Mouse (Mus musculus) spleen, postnatal 4 days (tissue): ENCODE results near the gene F2.

Experiments used
- DNase-seq, 2 experiments: peaks; one replicate each; pipeline ENCODE4 v3.0.0; 2022; ENCODE audit warnings: low spot score in 2 of 2

The F2 gene

DNA sequence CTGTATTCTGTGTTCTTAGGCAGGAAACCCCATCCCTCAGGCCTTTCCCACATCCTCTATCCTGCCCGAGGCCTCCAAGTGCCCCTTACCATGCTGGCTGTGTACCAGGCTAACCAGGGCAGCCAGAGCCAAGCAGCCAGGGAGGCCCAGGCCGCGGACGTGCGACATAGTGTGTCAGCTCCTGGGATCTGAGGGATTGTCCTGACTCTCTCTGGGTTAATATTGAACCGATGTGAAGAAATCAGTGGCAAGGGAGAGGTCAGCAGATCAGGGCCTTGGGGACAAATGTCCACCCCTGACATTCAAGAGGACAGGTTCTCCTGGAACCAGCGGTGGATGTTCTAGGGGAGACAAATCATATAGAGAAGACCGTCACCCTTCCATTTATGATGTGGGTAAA, at the start of gene F2:
TSS of gene F2 (minus strand) at position 186 of the 400 bp plus-strand sequence.
- no peak for DNase-seq

DNA sequence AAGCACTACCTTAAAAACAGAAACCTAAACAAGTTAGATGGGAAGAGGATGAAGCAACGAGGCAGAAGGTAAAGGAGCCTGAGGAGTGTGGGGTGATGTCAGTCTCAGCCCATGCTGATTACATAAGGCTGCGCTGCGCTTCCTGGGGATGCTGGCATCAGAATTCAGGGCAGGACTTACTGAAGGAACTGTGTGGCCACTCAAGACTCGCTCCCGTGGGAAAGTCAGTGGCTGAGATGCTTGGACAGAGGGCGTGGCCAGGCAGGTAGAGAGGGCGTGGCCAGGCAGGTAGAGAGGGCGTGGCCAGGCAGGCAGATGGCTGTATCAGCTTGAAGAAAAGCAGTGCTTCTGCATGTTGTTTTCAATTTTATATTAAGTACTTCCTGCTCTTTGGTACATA, 47.7 kb upstream of the F2 start:
- DNase-seq: no peak

DNA sequence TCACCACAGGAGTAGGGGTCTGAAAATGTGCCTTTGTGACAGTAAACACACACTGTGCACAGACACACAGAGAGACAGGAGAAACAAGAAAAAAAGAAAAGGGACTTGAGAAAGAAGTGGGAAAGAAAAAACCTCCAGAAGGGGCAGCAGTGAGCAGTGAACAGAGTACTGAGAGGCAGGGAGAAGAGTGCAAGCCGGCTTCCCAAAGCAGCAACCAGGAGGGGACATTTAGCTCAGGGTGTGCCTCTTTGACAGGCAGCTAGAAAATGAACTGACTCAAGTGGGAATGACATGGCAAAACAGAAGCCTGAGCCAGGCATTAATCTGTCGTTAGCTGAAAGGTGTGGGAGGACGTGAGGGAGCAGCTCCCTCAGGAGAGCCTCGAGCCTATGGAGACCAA, 46.6 kb upstream of the F2 start:
- DNase-seq: no peak

DNA sequence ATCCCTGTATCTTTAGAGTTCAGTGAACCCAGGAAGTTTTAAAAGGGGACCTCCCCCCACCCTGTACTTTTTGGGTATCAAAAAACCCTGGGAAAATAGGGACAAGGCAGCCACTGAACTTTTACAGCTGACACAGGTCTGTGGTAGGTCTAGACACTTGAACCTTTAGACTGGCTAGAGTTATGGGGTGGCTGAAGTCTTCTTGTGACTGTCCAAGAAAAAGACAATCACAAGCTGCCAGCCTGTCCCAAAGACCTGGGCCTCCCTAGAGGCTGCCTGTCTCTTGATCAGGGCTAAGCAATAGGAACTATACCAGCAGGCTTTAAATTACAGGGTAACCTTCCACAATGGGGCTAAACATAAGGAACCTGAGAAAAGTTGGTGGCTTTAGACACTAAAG, 40.7 kb upstream of the F2 start:
- no peak for DNase-seq

DNA sequence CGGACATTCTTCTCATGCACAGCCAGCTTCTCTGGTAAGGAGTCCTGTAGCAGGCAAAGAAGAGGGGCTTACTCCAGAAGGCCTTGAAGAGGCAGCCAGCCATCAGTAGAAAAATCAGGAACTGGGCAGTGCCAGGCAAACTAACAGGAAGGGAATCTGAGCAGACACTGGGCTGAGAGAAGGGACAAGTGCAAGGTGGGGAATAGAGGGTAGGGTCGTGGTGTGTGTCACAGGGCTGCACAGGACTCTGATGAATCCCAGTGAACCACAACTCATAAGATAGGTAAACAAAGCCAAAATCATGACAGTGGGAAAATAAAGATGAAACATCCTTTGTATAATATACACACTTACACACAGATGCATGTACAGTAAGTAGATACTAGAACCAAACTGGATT, 40.2 kb upstream of the F2 start:
- DNase-seq: no peak

DNA sequence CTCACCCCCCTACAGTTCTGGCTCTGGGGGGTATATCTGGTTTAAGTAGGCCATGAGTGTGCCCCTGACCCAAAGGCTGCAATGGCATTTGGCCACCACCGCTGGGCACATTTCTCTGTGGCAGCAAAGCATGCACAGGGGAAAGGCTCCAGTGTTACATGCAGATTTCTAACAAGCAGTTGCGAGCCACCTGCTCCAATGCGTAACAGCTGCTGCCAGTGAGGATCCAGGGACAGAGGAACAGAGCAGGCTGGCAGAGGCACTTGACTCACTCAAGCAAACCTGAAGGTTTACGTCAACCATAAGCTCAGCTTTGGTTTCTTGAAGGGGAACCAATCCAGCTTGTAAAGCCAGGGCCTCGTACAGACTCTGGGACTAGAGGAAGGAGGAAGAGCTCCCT, 38.7 kb upstream of the F2 start:
- DNase-seq: no peak

DNA sequence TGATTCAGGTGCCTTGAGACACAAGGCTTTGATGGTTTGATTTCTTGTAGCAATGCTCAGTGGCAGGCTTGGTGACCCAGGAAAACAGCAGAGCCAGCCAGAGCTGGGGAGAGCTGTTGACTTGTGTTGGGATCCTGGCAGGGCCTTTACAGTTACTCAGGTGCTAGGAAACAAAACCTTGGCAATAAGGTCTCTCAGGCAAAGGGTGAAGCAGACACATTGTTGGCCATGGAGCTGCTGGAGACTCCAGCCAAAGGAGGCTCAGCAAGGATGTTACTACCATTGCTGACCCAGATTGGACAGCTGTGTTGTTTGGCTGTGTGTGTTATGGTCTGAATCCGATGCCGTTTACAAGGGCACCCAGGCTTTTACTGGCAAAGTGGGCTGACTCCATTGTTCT, 37.4 kb upstream of the F2 start:
- DNase-seq: no peak

DNA sequence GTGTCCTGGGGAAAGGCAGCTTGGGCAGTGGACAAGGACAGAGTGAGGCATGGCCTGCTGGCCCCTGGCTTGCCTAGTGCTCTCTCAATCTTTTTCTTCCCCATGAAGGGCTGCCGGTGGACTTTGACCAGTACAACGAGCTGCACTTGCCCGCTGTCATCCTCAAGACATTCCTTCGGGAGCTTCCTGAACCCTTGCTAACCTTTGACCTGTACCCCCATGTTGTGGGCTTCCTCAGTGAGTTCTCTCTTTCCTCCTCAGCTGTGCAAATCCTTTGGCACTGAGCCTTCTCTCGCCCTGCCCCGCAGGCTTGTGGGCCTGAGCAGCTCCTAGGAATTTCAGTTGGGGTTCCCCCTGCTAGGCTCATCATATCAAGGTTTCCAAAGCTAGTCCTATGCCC, 33.8 kb upstream of the F2 start:
- no peak for DNase-seq

DNA sequence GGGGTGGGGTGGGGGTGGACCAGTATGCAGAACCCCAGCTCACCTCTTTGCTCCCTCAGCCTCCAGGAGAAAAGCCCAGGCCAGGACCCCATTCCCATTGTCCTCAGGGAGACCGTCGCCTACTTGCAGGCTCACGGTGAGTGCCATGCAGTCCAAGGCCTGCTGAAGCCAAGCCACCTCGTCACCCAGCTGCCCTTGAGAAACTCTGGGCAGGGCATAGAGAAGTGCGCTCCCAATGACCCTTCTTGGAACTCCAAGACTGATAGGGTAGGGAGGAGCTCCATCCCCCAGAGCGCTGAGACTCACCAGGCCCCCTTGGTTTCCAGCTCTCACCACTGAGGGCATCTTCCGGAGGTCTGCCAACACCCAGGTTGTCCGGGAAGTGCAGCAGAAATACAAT, 33.1 kb upstream of the F2 start:
- DNase-seq: no peak

DNA sequence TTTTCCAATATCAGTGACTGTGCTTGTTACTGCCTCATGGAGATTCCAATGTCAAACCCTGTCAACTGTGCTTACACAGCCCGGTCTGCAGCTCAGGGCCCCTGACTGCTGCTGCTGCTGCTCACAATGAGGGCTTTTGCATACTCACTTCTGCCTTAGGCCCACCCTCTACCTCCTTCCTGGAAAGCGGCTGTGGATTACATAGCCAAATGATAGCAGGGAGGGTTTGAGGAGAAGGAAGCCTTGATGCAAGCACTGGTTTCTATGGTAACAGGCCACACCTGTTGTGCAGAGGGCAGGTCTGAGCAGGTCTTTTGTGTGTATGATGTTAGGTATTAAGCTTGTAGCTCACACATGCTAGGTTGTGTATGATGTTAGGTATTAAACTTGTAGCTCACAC, 31.5 kb upstream of the F2 start:
- DNase-seq: no peak

DNA sequence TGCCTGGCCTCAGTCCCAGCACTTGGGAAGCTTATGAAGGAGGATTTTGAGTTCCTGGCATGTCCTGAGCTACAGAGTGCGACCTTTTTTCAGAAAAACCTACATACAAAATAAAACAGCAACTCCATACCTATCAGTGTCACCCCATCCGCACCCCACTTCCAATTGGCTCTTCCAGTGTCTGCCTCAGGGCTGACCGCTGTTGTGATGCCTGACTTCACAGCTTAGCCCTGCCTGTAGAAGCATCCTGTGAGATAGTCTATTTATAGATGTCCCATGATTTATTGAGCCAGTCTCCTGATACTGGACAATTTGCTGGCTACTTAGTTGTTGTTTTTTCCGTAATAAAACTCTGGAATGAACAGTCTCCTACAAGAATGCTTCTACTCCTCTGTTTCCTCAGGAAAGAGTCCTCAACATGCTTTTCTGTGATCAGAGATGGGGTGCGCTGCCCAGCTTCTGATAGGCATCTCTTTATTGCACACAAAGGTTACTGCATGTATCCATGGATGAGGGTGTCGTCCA, 30.2 kb upstream of the F2 start:
- no peak for DNase-seq

DNA sequence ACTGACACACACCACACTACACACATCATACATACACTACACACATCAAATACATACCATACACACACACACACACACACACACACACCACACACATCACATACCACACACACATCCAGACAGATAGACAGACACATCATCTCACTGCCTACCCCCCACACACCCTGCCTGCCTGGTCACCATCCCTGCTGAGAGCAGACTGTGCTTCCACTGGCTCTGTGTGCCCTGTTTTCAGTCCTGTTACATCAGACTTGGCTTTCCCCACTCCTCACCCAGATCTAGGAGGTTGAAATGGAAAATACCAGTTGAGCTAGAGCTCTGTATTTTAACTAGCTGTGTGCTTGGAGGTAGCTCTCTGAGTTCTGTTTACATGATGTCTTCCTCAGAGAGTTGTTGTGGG, 28.6 kb upstream of the F2 start:
- no peak for DNase-seq

DNA sequence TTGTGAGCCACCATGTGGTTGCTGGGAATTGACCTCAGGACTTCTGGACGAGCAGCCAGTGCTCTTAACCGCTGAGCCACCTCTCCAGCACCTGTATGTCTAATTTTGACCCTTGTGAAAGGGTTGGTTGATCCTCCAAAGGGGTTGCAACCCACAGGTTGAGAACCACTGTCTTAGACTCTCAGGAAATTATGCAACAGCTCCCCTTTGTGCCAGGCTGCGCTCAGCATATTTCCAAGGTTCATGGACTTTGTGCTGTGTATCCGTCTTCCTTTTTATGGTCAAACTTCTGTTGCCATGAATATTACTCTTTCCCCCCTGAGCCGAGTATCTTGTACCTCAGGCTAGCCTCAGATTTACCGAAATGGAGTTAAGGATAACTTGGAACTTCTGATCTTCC, 24.8 kb upstream of the F2 start:
- no peak for DNase-seq

DNA sequence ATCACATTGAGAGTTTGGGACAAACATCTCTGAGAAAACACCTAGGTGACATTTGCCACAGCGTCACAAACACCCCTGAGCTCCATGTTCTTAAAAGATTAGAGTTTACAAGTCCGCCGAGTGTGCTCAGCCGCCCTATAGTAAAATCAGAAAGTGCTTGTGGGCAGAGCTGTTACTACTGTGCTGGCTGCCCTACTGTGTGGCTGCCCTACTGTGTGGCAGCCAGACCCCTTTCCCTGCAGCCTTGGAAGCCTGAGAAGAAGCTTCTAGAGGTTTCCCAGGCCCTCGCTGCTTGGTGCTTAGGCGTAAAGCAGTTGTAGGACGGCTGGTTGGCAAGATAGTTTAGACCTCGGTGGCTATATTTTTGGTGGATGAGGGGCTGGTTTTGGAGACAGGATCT, 23.4 kb upstream of the F2 start:
- DNase-seq: no peak

DNA sequence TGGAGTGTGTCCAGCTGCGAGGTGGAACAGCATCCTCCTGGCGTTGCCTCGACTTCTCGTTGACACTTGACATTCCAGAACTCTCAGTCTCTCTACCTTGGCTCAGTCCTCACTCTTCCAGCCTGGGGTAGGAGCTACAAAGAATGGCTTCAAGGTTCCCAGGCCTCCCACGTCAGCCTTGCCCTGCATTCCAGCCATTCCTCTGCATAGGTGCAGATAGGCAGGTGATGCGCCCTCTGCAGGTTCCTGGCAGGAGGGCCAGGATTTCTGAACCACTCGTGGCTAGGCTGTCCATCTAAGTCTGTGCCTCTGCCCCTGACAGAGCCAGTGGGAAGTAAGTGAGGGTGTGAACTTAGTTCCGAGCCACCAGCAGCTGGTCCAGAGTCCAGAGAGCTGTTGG, 20.6 kb upstream of the F2 start:
- DNase-seq: no peak

DNA sequence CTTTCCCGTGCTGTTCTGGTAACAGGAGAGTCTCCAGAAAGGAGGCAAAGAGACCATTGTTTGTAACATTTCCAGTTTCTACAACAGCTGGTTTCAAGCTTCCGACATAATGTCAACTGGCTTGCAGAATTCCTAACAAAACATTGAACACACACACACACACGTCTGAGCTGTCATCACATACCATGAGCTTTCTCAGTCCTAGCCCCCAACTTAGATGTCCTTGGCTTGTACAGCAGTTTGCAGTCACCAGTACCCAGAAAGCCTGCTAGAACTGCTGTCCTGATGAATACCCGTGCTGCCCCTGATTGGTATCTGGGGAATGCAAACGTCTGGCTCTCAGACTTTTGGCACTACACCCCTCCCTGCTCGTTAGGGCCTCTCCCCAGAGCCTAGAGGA, 19.6 kb upstream of the F2 start:
- DNase-seq: no peak

DNA sequence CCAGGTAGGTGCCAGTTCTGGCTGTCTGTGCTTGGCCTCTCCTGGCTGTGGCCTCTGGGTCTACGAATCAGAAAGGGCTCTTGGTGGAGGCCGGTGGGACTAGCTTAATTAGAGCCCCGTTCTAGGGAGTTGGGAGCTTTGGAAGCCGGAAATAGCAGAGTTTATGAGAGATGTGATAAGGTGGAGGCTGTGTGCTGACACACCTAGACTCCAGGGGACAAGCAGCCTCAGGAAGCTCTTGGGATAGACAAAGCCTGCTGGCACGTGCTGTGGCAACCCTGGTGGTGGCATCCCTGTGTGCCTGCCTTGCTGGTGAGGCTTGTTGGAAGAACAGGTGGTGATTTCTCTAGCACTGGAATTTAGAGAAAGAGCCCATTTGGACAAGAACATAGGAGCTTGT, 19.2 kb upstream of the F2 start:
- no peak for DNase-seq

DNA sequence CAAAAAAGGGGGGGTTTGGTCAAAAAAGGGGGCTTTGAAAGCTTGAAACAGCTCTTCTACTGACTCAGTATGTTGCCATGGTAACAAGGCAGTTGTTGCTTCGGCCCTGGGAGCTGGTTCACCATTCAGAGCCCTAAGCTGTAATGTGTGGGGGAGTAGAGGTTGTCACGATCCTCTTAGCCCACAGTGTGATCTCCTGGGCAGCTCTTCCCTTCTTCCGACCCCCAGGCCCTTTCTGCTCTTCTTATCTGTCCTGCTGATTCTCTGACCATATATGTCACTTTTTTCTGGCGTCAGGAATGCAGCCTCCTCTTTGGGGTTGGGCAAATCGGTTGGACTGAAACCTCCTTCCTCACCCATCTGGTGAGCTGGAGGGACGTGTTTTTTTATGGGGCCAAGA, 16.6 kb upstream of the F2 start:
- DNase-seq: no peak

DNA sequence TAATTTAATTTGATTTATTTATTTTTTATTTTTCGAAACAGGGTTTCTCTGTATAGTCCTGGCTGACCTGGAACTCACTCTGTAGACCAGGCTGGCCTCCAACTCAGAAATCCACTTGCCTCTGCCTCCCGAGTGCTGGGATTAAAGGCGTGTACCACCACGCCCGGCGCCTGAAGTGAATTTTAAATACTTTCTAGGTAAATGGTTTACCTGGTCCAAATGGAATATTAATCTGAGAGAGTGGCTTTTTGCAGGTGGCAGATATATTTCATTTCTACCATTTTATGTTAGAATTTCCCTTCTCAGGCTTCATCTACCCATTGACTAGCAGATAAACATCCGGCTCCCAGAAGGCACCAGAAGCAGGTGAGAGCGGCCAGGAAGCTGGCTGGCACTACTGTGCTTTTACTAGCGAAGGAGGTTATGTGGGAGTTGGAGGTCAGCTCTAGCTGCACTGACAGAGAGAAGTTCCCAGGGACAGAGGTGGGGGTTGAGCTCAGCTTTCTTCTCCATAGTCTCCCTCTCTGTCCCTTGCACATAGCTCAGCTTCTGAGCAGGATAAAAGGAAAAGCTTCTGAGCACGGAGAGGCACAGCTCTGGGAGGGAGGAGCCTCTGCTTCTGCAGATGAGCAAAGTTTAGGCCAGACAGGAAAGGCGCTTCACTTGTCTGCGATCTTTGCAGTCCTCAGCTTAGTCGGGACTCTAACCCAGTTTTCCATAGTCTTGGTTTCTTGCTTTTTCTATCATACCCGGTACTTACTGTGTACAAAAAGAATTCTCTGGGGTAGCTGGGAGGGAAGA, 15.4 kb upstream of the F2 start:
- no peak for DNase-seq

DNA sequence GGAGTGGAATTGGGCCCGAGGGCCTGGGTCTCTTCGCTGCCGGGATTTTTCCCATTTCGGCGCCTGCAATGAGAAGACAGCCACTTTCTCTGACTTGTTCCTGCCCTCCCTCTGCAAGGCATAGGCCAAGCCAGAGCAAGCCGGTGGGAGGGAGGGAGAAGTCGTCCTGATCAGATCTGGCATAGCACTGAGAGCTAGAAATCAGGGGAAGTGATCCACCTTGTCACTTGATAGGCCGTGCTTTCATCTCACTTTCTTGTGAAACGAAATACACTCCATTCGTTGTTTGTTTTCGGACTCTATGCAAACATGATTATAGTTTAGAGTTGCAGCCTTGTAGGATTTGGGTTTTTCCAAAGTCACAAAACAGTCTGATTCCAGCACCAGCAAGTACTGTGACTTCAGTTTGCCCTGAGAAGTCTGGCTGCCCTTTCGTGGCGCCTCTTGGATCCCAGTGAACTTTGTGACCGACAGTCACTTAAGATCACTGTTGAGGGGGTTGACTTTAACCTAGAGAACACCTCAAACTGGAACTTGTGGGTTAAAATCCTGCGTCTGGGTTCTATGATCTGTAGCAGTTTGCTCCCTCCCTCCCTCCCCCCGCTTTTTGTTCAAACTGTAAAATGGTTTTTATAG, 14.3 kb upstream of the F2 start:
- DNase-seq: no peak

DNA sequence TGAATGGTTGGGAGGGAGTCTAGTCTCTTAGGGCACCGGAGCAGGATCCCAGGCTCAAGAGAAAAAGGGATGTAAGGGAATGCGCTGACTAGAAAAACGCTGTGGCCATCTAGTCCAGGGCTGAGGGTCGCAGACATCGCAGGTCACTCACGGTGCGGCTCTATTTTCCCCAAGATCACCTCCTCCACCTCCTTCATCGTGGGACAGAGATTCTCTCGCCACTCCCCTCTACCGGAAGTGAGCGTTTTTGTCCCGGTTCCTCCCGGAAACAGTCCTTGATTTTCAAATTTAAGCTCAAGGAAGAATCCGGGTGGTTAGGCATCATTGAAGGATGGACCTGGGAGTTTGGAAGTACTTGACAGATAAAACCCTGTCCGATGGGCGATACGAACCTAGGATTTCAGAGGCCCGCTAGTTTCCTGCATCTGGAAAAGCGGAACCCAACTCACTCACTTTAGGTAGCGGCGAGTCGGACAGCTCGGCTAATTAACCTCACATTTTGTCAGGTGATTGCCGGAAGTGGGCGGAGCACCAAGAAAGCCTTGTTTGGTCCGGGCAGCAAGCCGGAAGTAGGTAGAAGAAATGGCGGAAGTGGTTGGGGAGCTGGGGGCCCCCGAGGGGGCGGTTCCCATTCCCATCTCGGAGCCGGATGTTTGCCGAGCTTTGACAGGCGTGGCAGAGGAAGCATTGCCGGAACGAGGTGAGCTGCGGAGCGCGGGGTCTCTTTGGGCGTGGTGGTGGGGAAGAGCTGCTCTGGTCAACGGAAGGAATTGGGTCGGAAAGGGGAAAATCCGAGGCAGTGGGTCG, 13.5 kb upstream of the F2 start, which contains the start of the genes Zfp408 and Arhgap1:
TSS of gene Zfp408 (minus strand) at position 239 of the 807 bp plus-strand sequence.
TSS of gene Arhgap1 (plus strand) at position 308 of the 807 bp plus-strand sequence.
- peak; percentile 95 to 96 for DNase-seq

DNA sequence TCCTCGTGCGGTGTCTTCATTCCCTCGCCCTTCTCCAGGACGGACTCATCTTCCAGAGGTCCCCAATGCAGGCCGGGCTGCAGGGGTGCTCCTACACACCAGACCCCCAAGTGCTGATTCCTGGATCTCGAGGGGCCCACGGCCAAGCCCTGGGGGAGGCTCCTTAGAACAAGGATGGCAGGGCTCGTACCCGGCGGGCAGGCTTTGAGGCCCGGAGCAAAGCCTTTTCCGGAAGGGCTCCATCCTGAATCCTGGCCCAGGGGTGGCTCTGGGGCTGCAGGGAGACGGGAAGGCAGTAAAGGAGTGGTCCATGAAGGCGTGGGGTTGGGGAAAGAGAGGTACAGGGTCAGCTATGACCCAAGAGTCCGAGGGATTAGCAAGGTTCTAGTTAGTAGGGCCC, 12.9 kb upstream of the F2 start:
- DNase-seq: no peak

DNA sequence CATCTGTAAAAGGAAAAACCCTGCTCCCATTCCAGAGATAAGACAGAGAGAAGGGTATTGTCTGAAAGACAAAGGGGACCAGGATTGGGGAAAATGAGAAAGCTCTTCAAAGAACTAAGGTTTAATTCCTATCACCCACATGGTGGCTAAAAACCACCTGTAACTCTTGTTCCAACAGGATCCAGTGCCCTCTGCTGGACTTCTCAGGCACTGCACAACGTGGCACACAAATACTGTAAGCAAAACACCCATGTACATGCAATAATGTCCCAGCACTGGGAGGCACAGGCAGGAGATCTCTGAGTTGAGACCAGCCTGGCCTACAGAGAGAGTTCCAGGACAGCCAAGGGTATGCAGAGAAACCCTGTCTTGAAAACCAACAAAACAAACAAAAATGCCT, 10.5 kb upstream of the F2 start:
- peak; percentile 63 to 81 for DNase-seq
